Mouse (Mus musculus) liver, postnatal 0 days (tissue): ENCODE data around the gene Prss38. TPM values are rescaled to one million over a fixed set of nuclear protein-coding genes. Genes with fewer than 3 reads are reported as not detected.

Source experiments
- ATAC-seq: fragments of 200-750 bp; cut with Nextera tagmentation; 2 replicates; pipeline ENCODE4 v1.8.0; 2017; ENCODE audit warnings: mild to moderate bottlenecking, moderate library complexity
- DNase-seq: peaks from one replicate; pipeline ENCODE4 v3.0.0-alpha.2; 2016
- H3K27ac ChIP-seq: fragments of 300-500 bp; sonication (generic); 2 replicates; pipeline ENCODE4 v1.5.1; 2014; ENCODE audit warnings: antibody characterized with exemption, moderate library complexity, mild to moderate bottlenecking, low read depth
- H3K27me3 ChIP-seq: fragments of 300-500 bp; sonication (generic); 2 replicates; pipeline ENCODE4 v1.6.1; 2014; ENCODE audit warnings: low read length, control low read depth, mixed read lengths; ENCODE audit not compliant: insufficient read depth
- H3K36me3 ChIP-seq: fragments of 300-500 bp; sonication (generic); replicated peaks from 2 replicates; pipeline ENCODE4 v1.6.1; 2014; ENCODE audit warnings: mild to moderate bottlenecking, control low read depth, low read length, moderate library complexity, mixed read lengths; ENCODE audit not compliant: insufficient read depth
- H3K4me1 ChIP-seq: fragments of 300-500 bp; sonication (generic); 2 replicates; pipeline ENCODE4 v1.6.1; 2014; ENCODE audit warnings: antibody characterized with exemption, mild to moderate bottlenecking, control low read depth; ENCODE audit not compliant: insufficient read depth
- H3K4me2 ChIP-seq: fragments of 300-500 bp; sonication (generic); 2 replicates; pipeline ENCODE4 v1.6.1; 2014; ENCODE audit warnings: low read depth, mild to moderate bottlenecking, low read length, moderate library complexity, mixed read lengths
- H3K4me3 ChIP-seq: fragments of 300-500 bp; sonication (generic); 2 replicates; pipeline ENCODE4 v1.5.1; 2014; ENCODE audit warnings: low read depth, low read length
- H3K9ac ChIP-seq: fragments of 300-500 bp; sonication (generic); replicated peaks from 2 replicates; pipeline ENCODE4 v1.6.1; 2014; ENCODE audit warnings: mild to moderate bottlenecking, moderate library complexity
- H3K9me3 ChIP-seq: fragments of 300-500 bp; sonication (generic); 2 replicates; pipeline ENCODE4 v1.6.1; 2016; ENCODE audit warnings: mild to moderate bottlenecking, control low read depth, low read length, mixed read lengths
- CTCF ChIP-seq: sonication (generic); IDR thresholded peaks from 2 replicates; pipeline ENCODE4 v1.5.1; 2016; ENCODE audit warnings: antibody characterized with exemption, low read depth
- EP300 ChIP-seq: IDR thresholded peaks from 2 replicates; pipeline ENCODE4 v1.6.1; 2016; ENCODE audit warnings: antibody characterized with exemption, low read depth, mild to moderate bottlenecking
- WGBS: fragments of 180-500 bp; shearing (Covaris S2); extraction: QIAGEN DNeasy Blood & Tissue Kit; methylation state at CpG from one replicate; pipeline ENCODE4 v1.1.7; 2014; ENCODE audit not compliant: insufficient replicate concordance; 5-methylcytosine and 5-hydroxymethylcytosine counted together
- polyA plus RNA-seq: library from polyadenylated mRNA; unstranded; fragments of >200 nt; fragmentation: Nextera tagmentation; extraction: Ambion mirVana; gene quantifications from 2 replicates; pipeline ENCODE4 v1.2.1, GENCODE M21; 2015

Prss38 gene
- polyA plus RNA-seq, 1 experiment from 2014 or later = not detected

GRCm38 (mm10) chr11:59366031-59366430, 9.4 kb downstream of the Prss38 start:
- ATAC-seq = no peak
- no peak overlapping the region for H3K9ac ChIP-seq

GRCm38 (mm10) chr11:59364417-59364816, 11.0 kb downstream of the Prss38 start:
- Histone ChIP-seq H3K27ac (no peak overlapping the region), H3K36me3 (no peaks in the 10 kb centered on the region), H3K4me1 (no peaks in the 10 kb centered on the region), H3K4me2 (no peak overlapping the region), H3K9ac (no peak overlapping the region), H3K27me3 (no peaks in the 10 kb centered on the region), H3K9me3 (no peaks in the 10 kb centered on the region), H3K4me3 (no peak overlapping the region)
- ATAC-seq = no peak
- 57% methylated on average over 3 of the region's 3 CpGs for WGBS
- DNase-seq = no peak
- TF ChIP-seq EP300 = no peak
- no peak for TF ChIP-seq CTCF

More at GRCm38 (mm10) chr11:59366031-59366430, 9.4 kb downstream of the Prss38 start:
- H3K4me1 ChIP-seq = no peaks in the 10 kb centered on the region
- WGBS = 73% methylated on average over 3 of the region's 3 CpGs
- TF ChIP-seq CTCF = no peak
- no peak for TF ChIP-seq EP300
- no peak overlapping the region for H3K27ac ChIP-seq
- no peak overlapping the region for H3K4me3 ChIP-seq
- no peak for DNase-seq
- no peak overlapping the region for H3K4me2 ChIP-seq
- no peaks in the 10 kb centered on the region for H3K27me3 ChIP-seq
- no peaks in the 10 kb centered on the region for H3K36me3 ChIP-seq
- no peaks in the 10 kb centered on the region for H3K9me3 ChIP-seq

- DNase-seq (no peak), ATAC-seq (no peak)
- H3K27ac ChIP-seq = no peak overlapping the region
- no peaks in the 10 kb centered on the region for H3K4me1 ChIP-seq
- no peak for TF ChIP-seq CTCF
- TF ChIP-seq EP300 = no peak
- no peak overlapping the region for H3K9ac ChIP-seq
- no peaks in the 10 kb centered on the region for H3K36me3 ChIP-seq
- H3K9me3 ChIP-seq = no peaks in the 10 kb centered on the region
- no peaks in the 10 kb centered on the region for H3K27me3 ChIP-seq
- H3K4me2 ChIP-seq = no peak overlapping the region
- WGBS = 75% methylated on average over 9 of the region's 9 CpGs
- H3K4me3 ChIP-seq = no peak overlapping the region
These were observed 11.4 kb downstream of the Prss38 start for GRCm38 (mm10) chr11:59364007-59364406.

GRCm38 (mm10) chr11:59361291-59361690, 14.2 kb downstream of the Prss38 start:
- Histone ChIP-seq H3K36me3 (no peaks in the 10 kb centered on the region), H3K9ac (no peak overlapping the region), H3K9me3 (no peaks in the 10 kb centered on the region), H3K4me2 (no peak overlapping the region), H3K27ac (no peak overlapping the region), H3K4me3 (no peak overlapping the region), H3K27me3 (no peaks in the 10 kb centered on the region), H3K4me1 (no peaks in the 10 kb centered on the region)
- DNase-seq = no peak
- TF ChIP-seq CTCF = no peak
- TF ChIP-seq EP300 = no peak
- ATAC-seq = no peak
- WGBS = 70% methylated on average over 9 of the region's 9 CpGs

- H3K9me3 ChIP-seq = no peaks in the 10 kb centered on the region
- ATAC-seq (no peak), DNase-seq (no peak)
- H3K9ac ChIP-seq = no peak overlapping the region
- no peaks in the 10 kb centered on the region for H3K4me1 ChIP-seq
- no peak overlapping the region for H3K4me3 ChIP-seq
- no peak for TF ChIP-seq EP300
- no peak overlapping the region for H3K27ac ChIP-seq
- no peaks in the 10 kb centered on the region for H3K36me3 ChIP-seq
- WGBS = 65% methylated on average over 11 of the region's 11 CpGs
- H3K4me2 ChIP-seq = no peak overlapping the region
- no peaks in the 10 kb centered on the region for H3K27me3 ChIP-seq
These were observed 18.6 kb downstream of the Prss38 start for GRCm38 (mm10) chr11:59356874-59357289.

- WGBS = 79% methylated on average over 4 of the region's 4 CpGs
These were observed 20.7 kb downstream of the Prss38 start for GRCm38 (mm10) chr11:59354793-59355192.

GRCm38 (mm10) chr11:59350326-59350725, 25.1 kb downstream of the Prss38 start:
- no peaks in the 10 kb centered on the region for H3K9me3 ChIP-seq
- H3K4me2 ChIP-seq = no peak overlapping the region
- ATAC-seq (no peak), DNase-seq (no peak)
- WGBS = 78% methylated on average over 2 of the region's 2 CpGs
- H3K36me3 ChIP-seq = no peaks in the 10 kb centered on the region
- H3K27me3 ChIP-seq = no peaks in the 10 kb centered on the region
- H3K4me3 ChIP-seq = no peak overlapping the region
- no peak overlapping the region for H3K9ac ChIP-seq
- TF ChIP-seq CTCF (no peak), EP300 (no peak)
- H3K4me1 ChIP-seq = no peaks in the 10 kb centered on the region
- H3K27ac ChIP-seq = no peak overlapping the region

More at GRCm38 (mm10) chr11:59354793-59355192, 20.7 kb downstream of the Prss38 start:
- ATAC-seq = no peak
- H3K4me2 ChIP-seq = no peak overlapping the region
- no peak overlapping the region for H3K4me3 ChIP-seq
- no peak for DNase-seq
- no peak for TF ChIP-seq EP300
- no peak overlapping the region for H3K9ac ChIP-seq
- H3K4me1 ChIP-seq = no peaks in the 10 kb centered on the region
- no peak overlapping the region for H3K27ac ChIP-seq
- no peaks in the 10 kb centered on the region for H3K27me3 ChIP-seq
- no peaks in the 10 kb centered on the region for H3K36me3 ChIP-seq
- no peaks in the 10 kb centered on the region for H3K9me3 ChIP-seq
